Mouse (Mus musculus) bone marrow macrophage, adult 2 months (primary cell): ENCODE measurements around the gene Klrg2. TPM values are rescaled to one million over a fixed set of nuclear protein-coding genes. Genes with fewer than 3 reads are reported as not detected.

Experiments
- H3K27ac ChIP-seq: 2 replicates; pipeline ENCODE4 v1.5.1; 2012; ENCODE audit warnings: low read depth, low read length; ENCODE audit not compliant: insufficient read depth
- H3K4me1 ChIP-seq: 2 replicates; pipeline ENCODE4 v1.6.1; 2012; ENCODE audit warnings: low read length; ENCODE audit not compliant: control insufficient read depth, insufficient read depth
- H3K4me3 ChIP-seq: 2 replicates; pipeline ENCODE4 v1.5.1; 2012; ENCODE audit warnings: mild to moderate bottlenecking, low read length, moderate library complexity; ENCODE audit not compliant: insufficient read depth
- CTCF ChIP-seq: IDR thresholded peaks from 2 replicates; pipeline ENCODE4 v1.5.1; 2012; ENCODE audit warnings: low read depth, mild to moderate bottlenecking, low read length, moderate library complexity
- POLR2A ChIP-seq: IDR thresholded peaks from 2 replicates; pipeline ENCODE4 v1.6.1; 2012; ENCODE audit warnings: mild to moderate bottlenecking, low read depth, low read length, borderline replicate concordance
- polyA plus RNA-seq: library from polyadenylated mRNA; stranded (reverse); fragments of >200 nt; gene quantifications from 2 replicates; pipeline ENCODE4 v1.2.4, GENCODE M21; 2012; ENCODE audit not compliant: missing spikeins, insufficient read depth, insufficient read length

Klrg2 gene
- polyA plus RNA-seq, 1 experiment = 0.64 TPM

DNA sequence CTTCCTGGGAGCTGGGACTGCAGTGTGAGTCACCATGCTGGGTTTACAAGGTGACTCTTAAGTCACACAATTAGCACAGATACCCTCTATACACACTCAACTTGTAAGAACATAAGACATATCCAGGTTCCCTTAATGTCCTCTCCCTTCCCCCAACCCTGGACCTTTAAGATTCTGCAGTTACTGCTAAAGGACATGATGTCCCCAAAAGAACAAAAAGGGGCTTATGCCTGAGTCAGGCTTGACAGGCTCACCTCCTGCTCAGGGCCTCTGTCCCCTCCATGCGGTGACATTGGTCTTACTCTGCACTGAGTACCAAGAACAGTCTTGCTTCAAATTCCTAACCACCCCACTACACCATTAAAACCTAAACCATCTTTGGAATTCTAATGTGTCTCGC is 4.2 kb downstream of the Klrg2 start:
- Histone ChIP-seq H3K4me3 (no peak overlapping the region), H3K4me1 (peaks cover 7% of the 10 kb centered on the region), H3K27ac (no peak overlapping the region)
- TF ChIP-seq POLR2A (no peak), CTCF (no peak)

DNA sequence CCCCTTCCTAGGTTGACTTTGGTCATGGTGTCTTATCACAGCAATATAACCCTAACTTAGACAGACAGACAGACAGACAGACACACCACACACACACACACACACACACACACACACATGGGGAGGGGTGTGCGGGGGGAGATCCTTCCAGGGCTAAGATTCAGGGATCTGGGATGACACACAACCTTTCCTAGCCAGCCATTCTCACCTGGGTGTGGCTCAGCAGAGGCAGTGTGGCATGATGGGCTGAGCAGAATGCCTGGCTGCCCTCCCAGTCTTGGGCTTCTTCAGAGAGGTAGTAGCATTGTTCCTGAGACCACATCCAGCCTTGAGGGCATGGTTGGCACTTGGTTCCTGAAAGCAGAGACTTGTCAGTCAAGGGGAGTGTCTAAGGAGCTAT is 7.5 kb downstream of the Klrg2 start:
- peaks cover 5% of the 10 kb centered on the region for H3K4me1 ChIP-seq
- no peak overlapping the region for H3K4me3 ChIP-seq
- TF ChIP-seq POLR2A (no peak), CTCF (no peak)
- no peak overlapping the region for H3K27ac ChIP-seq

DNA sequence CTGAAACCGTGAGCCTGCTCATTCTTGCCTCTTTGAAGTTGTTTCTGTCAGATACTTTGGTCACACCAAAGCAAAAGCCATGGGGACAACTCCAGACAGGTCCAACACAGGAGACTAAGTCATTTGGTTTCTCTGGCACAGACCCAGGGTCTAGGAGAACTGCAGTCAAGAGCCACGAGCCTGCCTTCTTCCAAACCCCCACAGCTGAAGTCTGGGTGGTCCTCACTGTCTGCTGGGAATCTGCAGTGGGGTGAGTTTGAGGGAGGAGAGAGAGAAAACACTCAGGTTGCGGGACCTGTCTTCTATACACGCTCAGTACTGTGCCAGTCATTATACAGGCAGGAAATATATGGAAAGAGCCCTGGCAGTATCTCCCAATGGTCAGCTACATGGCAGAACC is 9.6 kb downstream of the Klrg2 start:
- Histone ChIP-seq H3K4me1 (peaks cover 15% of the 10 kb centered on the region), H3K27ac (no peak overlapping the region), H3K4me3 (no peak overlapping the region)
- no peak for TF ChIP-seq CTCF
- TF ChIP-seq POLR2A = no peak

DNA sequence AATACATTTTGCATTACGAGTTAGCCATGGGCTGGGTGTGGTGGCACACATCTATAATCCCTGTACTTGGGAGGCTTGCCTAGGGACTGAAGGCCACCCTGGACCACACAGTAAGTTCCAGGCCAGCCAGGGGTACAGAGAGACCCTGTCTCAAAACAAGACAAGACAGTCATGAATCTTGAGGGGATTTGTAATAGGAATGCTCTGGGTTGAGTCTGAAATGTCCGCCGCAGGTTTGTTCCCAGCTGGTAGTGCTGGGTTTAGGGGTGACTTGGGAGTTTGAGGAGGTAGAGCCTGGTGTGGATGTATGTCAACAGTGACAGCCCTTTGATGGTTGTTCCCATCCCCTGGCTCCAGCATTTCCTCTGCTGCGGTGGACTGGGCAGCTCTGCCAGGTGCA is 10.0 kb downstream of the Klrg2 start:
- Histone ChIP-seq H3K27ac (no peak overlapping the region), H3K4me1 (peaks cover 15% of the 10 kb centered on the region), H3K4me3 (no peak overlapping the region)
- TF ChIP-seq POLR2A (no peak), CTCF (no peak)

DNA sequence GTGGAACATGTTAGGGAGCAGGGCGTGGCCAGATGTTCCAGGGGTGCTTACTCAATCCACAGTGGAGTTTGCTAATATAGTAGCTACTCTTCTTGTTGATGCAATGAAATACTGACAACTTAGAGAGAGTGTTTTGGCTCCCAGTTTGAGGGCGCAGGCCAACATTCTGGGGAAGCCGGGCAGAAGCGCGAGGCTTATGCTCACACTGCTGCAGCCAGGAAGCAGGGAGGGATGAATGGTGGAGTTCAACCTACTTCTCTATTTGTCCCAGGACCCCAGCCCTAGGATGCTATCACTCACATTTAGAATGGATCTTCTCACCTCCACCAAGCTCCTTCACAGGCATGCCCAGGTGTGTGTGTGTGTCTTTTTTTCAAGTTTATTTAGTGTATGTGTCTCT is 11.0 kb downstream of the Klrg2 start:
- no peak overlapping the region for H3K4me3 ChIP-seq
- no peak for TF ChIP-seq POLR2A
- no peak for TF ChIP-seq CTCF
- H3K27ac ChIP-seq = no peak overlapping the region
- peaks cover 15% of the 10 kb centered on the region for H3K4me1 ChIP-seq

DNA sequence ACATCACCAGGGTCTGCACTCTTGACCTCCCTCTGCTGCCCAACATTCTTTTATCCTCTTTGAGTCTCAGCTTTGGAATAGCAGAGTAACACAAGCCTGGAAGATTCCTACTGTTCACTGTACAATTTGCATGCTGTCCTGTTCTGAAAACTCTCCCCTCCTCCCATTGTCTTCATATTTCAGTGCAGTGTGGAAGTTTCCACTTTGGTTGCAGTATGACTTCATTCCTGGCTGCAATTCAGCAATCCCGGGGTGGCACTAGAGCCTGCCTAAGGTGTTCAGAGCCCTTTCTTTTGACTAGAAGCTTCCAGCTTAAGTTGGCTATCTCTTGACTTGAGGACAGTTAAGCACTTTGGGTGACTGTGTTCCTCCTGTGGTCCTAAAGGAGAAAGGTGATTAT is 12.6 kb downstream of the Klrg2 start:
- H3K4me1 ChIP-seq = peaks cover 15% of the 10 kb centered on the region
- H3K27ac ChIP-seq = no peak overlapping the region
- TF ChIP-seq CTCF (no peak), POLR2A (no peak)
- no peak overlapping the region for H3K4me3 ChIP-seq

DNA sequence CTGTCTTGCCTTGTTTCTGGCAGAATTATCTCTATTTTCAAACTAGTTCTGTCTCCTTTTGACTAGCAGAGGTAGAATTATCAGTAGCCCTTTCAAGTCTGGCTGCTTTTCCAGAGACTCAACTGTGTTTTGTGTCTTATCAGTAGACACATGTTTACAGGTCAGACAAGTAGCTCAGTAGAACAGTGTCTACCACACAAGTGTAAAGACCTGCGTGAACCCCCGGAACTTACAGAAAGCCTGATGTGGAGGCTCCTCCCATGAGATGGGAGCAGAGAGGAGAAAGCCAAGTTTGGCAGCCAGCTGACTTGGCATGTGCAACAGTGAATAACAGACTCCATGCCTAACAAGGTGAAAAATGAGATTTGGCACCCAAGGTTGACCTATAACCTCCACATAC is 13.6 kb downstream of the Klrg2 start:
- no peak overlapping the region for H3K4me3 ChIP-seq
- H3K4me1 ChIP-seq = peaks cover 15% of the 10 kb centered on the region
- TF ChIP-seq POLR2A (no peak), CTCF (no peak)
- H3K27ac ChIP-seq = no peak overlapping the region

DNA sequence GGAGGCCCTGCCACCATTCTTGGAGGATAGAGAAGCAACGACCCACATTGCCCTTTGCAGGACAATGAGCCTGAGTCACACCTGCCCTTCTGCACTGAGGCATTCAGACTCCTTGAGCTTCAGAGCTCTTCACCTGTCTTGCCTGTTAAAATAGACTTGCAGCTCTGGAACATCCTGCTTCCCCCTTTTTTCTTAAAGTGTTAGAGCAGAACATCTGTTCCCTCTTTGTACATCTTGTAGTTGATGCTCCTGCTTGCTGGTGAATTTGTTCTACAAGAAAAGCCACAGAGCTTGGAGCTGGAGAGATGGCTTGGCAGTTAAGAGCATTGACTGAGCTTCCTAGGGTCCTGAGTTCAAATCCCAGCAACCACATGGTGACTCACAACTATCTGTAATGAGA is 14.6 kb downstream of the Klrg2 start:
- H3K4me1 ChIP-seq = peaks cover 15% of the 10 kb centered on the region
- TF ChIP-seq CTCF = no peak
- no peak overlapping the region for H3K27ac ChIP-seq
- no peak overlapping the region for H3K4me3 ChIP-seq

DNA sequence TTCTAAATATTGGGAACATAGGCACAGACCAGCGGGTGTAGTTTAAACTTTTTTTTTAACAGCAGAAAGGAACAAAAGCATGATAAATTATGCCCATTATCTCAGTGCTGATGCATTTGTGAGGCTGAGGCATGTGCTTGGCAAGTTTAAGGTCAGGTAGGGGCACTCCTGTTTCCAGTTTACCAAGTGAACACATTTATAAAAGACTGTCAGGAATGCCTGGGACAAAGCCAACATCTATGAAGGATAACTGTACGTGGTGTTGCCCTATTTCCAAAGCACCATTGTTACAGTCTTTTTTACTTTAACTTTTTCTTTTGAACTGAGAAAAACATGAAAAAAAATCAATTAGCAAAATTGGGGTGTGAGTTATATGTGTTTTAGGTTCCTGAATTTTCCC is 27.1 kb downstream of the Klrg2 start:
- Histone ChIP-seq H3K27ac (peak overlapping the region; percentile 46), H3K4me1 (peaks cover 7% of the 10 kb centered on the region), H3K4me3 (no peak overlapping the region)
- TF ChIP-seq CTCF = no peak
- no peak for TF ChIP-seq POLR2A

DNA sequence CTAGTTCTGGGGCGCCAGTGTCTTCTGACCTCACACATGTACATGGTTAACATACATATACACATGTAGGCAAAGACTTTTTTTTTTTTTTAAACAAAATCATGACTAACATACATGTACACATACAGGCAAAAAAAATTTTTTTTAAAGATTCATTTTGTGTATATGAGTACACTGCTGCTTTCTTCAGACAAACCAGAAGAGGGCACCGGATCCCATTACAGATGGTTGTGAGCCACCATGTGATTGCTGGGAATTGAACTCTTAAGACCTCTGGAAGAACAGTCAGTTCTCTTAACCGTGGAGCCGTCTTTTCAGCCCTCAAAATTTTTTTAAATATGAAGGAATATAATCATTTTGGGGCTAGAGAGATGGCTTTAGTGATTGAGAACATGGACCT is 39.6 kb downstream of the Klrg2 start:
- H3K4me3 ChIP-seq = no peak overlapping the region
- TF ChIP-seq POLR2A = no peak
- TF ChIP-seq CTCF = no peak
- no peak overlapping the region for H3K27ac ChIP-seq
- H3K4me1 ChIP-seq = no peaks in the 10 kb centered on the region

DNA sequence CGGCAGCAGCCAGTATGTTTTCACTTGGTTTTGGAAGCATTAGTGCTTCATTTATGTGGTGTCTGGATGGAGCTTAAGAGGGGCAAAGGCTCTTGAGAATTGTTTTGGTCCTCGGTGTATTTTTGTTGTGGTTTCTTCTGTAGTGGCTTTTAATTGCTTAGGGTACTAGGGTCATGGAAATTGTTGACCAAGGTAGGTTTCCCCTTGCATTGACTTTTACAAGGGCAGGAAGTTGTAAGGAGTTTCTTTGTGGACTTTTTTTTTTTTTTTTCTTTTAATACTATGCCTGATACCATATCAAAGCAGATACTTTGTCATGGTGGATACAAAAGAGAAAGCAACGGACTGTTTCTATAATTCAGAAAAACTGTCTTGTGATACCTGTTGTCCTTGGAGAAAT is 55.3 kb downstream of the Klrg2 start:
- Histone ChIP-seq H3K27ac (no peak overlapping the region), H3K4me3 (no peak overlapping the region), H3K4me1 (no peaks in the 10 kb centered on the region)
- no peak for TF ChIP-seq POLR2A
- no peak for TF ChIP-seq CTCF
